Mouse (Mus musculus) v-Abl transformed pro-B cells (cell line): ENCODE results near the gene Rhd.
"Not testable (repeated sequence)": the region's sequence is repeated elsewhere in the genome, so short reads cannot be mapped to it uniquely, and the experiment has no call there.

Experiments
- in situ Hi-C, 2 experiments: fragments of 400-800 bp; cut with MboI; formaldehyde crosslinking; loops; one replicate each; pipeline ENCODE4 v1.15.1; 2025; ENCODE audit not compliant: unreplicated experiment in 2 of 2

Rhd gene

GRCm38 (mm10) chr4:134897256-134897655 lies 32.9 kb downstream of the Rhd start:
- in situ Hi-C loops: no loop called here

DNA sequence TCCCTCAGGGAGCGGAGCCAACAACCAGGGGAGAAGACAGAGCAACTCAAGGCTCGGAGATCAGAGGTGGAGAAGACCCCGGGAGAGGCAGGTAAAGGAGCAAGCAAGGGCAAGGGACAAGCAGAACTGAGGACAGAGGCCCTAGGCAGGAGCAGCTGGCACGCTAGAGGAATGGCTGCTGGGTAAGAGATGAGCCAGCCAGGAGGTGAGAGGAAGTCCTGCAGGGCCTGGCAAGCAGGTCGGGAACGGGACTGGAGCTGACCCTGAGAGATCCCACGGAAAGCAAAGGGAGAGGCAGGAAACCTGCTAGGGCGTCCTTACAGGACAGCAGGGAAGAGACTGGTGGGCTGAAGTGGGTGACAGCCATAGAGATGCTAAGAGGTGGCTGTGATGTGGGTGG lies 36.8 kb downstream of the Rhd start:
- in situ Hi-C loops: no loop called here

GRCm38 (mm10) chr4:134903046-134903445 lies 38.7 kb downstream of the Rhd start:
- in situ Hi-C loops: no loop called here

DNA sequence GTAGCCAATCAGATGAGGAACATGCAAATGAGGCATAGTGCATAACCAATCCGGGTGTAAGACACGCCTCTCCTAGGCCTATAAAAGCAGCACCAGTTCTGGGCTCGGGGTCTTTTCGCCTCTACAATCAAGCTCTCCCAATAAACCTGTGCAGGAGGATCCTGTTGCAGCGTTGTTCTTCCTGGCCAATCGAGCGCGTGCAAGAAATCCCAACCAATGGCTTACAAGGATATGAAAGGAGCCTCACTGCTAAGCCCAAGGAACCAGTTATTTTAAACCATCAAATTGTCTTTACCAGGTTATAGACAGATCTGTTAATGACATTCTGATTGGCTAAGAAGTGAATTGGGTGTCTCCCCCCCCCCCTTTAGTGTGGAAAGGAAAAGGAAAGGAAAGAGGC lies 47.1 kb downstream of the Rhd start:
- in situ Hi-C loops: not testable (repeated sequence)

DNA sequence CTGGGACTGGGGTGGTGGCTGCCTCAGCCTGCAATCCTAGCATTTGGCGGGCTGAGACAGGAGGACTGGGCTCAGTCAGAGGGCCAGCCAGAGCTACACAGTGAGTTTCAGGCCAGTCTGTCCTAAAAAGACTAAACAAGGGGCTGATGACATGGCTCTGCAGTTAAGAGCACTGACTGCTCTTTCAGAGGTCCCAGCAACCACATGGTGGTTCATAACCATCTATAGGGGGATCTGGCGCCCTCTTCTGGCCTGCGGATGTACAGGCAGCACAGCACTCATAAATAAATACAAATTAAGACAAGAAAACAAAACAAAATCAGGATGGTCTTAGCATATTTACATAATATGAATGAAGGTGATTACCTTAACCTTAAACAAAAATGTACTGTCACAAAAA lies 49.1 kb downstream of the Rhd start:
- in situ Hi-C loops: no loop called here

DNA sequence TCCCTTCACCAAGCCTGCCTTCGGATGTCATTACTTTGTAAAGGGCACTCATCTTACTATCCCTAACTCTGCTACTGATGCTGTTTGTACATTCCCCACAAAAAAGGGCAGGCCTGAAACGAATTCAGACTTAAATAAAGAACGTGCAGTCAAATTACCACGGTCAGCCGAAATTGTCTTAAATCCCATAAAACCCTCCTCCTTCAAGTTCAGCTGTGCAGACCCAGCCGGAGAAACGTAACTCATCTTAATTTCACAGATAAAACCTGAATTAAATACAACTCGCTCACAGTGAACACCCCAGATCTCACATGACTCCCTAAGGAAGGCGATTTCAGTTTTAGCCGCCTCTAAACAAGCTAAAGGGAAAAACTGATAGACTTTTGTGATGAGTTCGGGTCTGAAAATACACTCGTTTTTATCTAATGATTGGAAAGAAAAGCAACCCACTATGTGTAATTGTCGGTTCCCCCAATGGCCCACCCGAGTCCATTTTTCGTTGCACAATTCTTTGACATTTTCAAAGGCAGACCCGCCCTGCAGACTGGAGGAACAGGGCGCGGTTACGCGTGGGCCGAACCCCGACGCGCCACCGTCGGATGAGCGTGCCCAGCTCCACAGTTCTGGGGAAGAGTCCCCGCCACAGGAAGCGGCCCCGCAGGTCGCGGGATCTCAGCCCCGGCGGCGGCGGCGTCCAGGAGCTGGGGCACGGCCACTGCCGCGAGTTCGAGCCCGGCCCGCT lies 50.0 kb downstream of the Rhd start:
- in situ Hi-C loops: no loop called here

- in situ Hi-C loops: no loop called here
Observed at GRCm38 (mm10) chr4:134914864-134915209, 50.5 kb downstream of the Rhd start, which contains the start of gene Tmem50a. Tmem50a (minus strand) TSS chr4:134915024.

DNA sequence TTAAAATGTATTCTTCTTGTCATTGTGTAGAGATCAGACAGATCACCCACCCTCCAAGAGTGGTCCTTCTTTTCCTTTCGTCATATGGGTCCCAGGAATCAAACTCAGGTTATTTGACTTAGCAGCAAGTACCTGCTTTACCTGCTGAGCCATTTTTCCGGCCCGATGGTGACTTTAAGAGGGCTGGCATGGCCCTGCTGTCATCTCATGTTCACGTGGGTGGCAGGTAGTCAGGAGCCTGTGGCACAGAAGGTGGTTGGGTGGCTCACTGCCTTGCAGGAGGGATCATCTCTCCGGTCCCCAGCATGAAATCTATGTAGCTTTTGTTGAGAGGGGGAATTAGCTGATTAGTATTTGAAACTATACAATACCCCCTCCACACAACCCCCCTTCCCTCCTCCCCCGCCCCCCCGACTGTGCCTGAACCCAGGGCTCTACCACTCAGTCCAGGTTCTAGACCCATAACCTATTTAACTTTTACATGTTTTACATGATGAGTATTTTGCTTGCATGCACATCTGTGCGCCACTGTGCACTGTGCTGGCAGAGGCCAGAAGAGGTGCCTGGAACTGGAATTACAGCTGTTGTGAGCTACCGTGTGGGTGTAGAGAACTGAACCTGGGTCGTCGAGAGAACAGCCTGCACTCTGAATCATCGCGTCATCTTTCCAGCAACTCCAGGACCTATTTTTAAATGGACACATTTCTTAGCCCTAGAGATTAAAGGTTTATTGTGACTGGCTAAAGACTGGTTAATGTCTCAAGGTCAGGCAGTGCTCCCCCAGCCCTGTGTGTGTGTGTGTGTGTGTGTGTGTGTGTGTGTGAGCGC lies 51.1 kb downstream of the Rhd start:
- in situ Hi-C loops: no loop called here

DNA sequence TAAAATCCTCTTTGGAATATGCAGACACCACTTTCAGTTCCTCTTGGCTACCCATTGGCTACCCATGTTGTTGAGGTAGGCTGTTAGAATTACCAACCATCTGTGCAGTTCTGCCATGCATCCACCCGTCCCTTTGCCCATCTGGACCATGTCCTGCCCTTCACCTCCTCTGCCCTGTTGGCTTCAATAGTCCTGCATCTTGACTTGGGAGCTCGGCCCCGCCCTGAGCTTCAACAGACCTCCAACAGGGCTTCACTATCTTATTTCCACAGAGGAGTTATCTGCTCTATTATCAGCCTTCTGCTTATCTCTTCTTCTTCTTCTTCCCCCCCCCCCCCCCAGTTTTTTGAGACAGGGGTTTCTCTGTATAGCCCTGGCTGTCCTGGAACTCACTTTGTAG lies 52.9 kb downstream of the Rhd start:
- in situ Hi-C loops: no loop called here

DNA sequence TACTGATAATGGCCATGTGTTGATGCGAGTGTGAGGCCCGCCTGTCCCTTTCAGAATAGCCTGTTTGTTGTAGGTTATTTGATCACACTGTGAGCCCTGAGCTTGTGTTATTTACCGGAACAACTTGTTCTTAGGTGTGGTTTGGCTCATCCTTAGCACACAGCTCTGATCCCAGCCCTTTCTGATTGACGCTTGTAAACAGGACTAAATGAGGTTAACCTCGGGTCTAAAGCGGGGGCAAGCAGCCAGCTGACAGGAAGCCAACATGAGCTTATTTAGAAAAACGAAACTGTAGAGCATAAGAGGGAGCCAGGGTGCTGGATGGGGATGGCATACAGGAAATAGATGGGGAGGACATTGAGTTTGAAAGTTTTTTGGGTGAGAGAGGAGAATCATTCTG lies 54.0 kb downstream of the Rhd start:
- in situ Hi-C loops: no loop called here

DNA sequence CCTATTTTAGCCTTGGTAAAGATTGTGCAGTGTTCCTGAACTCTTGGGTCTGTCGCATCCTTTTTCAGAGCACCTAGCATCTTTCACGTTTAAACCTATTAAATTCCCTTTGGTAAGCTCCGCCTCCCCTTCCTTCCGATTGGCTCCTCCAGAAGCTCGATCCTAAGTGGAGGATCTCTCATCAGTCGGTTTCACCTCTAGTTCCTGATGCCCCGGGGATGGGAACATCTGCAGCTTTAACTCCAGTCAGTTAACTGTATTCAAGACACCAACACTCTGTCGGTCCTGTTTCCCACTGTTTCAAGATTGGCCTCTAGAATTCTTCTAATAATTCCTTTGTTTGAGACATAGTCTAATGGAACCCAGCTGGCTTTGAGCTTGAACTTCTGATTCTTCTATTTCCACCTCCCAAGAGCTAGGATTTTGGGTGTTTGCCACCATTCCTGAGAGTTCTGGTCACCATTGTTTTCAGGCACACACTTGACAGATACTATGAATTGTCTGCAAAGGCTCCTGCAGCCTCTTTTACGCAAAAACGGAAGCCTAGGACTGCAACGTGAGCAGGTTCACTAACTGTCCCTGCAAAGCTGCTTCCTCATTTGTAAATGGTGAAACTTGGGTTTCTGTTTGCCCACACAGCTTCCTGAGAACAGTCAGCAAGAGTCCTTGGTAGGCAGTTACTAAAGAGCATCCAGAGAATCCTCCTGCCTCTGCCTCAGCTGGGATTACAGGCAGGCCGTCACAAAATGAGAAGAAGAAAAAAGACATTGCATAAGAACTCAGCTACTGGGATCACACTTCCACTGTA lies 55.6 kb downstream of the Rhd start:
- in situ Hi-C loops: loop anchor here in 1 of 2 experiments (10.0 kb wide), 1 partner anchor 935 kb away; the partner anchor contains the start of gene Srsf10

- in situ Hi-C loops: loop anchor here in 1 of 2 experiments (10.0 kb wide), 1 partner anchor 934 kb away; the partner anchor contains the start of gene Srsf10
Observed at GRCm38 (mm10) chr4:134920631-134921030, 56.3 kb downstream of the Rhd start.

DNA sequence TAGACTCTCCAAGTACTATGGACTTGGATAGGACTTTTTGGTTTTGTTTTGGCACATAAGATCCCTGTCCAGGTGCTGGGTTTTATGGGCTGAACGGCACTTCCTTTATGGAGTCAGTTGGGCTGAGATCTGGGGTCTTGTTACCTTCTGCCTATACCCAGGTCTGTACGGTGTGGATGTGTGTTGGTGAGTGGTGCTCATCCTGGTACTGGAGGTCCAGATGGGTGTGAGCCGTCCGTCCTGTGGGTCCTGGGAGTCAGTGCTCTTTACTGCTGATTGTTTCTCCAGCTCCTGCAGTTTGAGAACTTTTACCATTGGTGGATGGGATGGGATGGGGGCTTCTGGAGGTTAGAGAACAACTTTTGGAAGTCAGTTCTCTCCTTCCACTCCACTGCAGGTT lies 57.4 kb downstream of the Rhd start:
- in situ Hi-C loops: loop anchor here in 1 of 2 experiments (10.0 kb wide), 1 partner anchor 933 kb away; the partner anchor contains the start of gene Srsf10

DNA sequence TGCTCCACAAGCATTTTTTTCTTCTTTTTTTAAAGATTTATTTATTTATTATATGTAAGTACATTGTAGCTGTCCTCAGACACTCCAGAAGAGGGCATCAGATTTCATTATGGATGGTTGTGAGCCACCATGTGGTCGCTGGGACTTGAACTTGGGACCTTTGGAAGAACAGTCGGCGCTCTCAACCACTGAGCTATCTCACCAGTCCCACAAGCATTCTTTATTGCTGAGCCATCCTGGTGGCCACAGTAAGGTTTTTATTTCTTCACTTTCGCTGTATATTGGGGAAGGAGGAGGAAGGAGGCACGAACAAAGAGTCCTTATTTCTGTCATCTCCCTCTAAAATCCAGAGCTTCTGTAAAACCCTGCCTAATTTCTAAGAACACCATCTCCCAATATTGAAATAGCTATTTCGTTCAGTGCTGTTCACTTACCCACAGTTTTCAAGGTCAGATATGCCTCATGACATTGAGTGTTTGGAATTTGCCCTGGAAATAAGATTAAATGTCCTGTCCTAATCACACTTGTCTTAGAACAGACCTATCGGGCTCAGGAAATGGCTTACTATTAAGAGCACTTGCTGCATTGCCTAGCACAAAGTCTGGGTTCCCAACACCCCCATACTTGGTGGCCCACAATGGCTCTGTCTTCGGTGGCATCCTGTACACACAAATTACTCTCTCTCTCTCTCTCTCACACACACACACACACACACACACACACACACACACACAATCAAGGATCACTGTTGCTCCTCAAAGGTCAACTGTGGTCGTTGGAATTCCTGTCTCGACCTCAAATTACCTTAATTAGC lies 58.0 kb downstream of the Rhd start:
- in situ Hi-C loops: loop anchor here in 1 of 2 experiments (10.0 kb wide), 1 partner anchor 932 kb away; the partner anchor contains the start of gene Srsf10

DNA sequence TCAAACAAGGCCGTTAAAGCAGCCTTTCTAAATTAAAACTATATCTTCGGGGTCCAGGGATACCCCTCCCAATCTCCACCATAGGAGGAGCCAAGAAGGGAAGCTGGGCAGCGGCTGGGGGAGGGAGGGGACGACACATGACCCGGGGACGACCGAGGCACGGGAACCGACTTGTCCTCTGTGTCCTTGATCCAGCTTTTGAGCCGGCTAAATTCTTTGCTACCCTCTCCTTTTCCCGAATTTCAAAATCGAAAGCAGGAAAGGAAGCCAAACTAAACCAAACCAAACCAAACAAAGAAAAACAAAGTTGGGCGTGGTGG lies 58.5 kb downstream of the Rhd start:
- in situ Hi-C loops: loop anchor here in 1 of 2 experiments (10.0 kb wide), 1 partner anchor 932 kb away; the partner anchor contains the start of gene Srsf10

DNA sequence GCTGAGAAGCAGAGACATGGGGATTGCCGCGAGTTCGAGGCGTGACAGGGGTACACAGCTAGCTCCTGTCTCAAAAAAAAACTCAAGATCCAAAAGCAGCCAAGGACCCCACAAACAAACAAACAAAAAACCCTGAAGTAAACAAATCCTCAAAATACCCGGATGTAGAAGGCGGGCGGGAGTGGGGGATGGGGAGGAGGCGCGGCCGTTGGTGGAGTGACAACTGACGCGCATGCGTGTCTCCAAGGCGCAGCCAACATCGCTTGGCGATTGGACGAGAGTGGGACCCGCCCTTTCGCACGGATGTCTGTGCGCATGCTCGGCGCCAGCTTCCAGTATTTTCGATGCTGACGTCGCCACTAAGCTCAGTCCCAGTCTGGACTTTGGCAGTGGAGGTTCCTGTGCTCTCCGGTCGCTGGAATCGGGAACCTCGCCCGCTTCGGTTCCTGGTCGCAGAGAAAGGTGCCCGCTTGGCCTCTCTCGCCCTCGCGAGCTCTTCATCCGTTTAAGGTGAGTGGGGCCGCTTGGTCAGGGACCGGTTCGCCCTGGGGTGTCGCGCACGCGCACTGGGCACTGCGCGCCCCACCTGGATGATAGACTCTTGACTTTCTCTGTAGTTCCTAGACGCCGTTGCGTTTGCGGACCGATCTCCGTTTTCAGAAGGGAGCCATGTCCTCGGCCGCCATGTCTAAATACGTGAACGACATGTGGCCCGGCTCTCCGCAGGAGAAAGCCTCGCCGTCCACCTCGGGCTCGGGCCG lies 59.1 kb downstream of the Rhd start, which contains the start of gene Rsrp1:
TSS of gene Rsrp1 (plus strand) at position 335 of the 761 bp plus-strand sequence.
- in situ Hi-C loops: loop anchor here in 1 of 2 experiments (10.0 kb wide), 1 partner anchor 931 kb away; the partner anchor contains the start of gene Srsf10

DNA sequence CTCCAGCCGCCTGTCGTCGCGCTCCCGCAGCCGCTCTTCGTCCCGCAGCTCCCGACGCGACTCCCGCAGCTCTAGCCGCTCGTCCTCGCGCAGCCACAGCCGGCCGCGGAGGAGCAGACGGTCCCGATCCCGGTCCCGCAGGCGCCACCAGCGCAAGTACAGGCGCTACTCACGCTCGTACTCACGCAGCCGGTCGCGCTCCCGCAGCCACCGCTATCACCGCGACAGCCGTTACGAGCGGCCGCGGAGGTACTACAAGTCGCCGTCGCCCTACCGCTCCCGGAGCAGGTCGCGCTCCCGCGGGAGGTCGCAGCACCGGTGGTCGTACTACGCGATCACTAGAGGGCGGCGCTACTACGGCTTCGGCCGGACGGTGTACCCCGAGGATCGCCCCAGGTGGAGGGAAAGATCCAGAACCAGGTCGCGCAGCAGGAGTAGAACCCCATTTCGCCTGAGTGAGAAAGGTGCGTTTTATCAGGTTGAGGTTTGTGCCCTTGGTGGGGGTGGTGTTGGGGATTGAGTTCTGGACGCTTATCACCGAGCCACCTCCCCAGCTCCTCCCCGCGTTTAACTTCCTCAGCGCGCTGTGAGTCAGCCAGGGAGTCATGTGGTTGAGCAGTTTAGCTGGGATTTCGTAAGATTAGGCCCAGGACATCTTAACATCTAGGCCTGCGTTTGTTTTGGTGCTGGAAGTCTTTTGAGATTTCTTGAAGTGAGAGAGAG lies 59.8 kb downstream of the Rhd start:
- in situ Hi-C loops: loop anchor here in 1 of 2 experiments (10.0 kb wide), 1 partner anchor 931 kb away; the partner anchor contains the start of gene Srsf10

DNA sequence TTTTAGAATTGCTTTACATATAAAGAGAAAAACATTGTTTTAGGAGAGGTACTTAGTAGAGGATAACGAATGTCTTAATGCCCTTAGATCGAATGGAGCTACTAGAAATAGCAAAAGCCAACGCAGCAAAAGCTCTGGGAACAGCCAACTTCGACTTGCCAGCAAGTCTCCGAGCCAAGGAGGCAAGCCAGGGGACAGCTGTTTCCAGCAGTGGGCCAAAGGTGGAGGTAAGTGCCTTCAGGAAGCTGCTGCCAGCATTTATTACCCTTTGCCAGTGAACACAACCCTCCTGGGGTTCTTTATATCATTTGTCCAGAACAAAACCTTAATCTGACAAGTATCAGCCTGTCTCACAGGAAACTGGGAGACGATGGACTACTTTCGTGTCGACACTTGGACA lies 60.9 kb downstream of the Rhd start:
- in situ Hi-C loops: loop anchor here in 1 of 2 experiments (10.0 kb wide), 1 partner anchor 930 kb away; the partner anchor contains the start of gene Srsf10
